12 mouse cellular contexts compared by ENCODE assay signal in genomic region chr16:51915034-51915928, GRCm38 (mm10).
DNase-seq lines count a peak whose midpoint lies in the region; ATAC-seq and TF ChIP-seq lines count a peak whose summit lies in the region.
"Had no signal": no experiment of that assay in that cellular context is flagged by ENCODE, and none has a peak within 500 bp of the region (broad histone marks: within the 10 kb centered on the region; RNA-seq: fewer than 3 reads in every experiment).

No protein-coding gene starts in this region.

- no peaks in the 10 kb centered on the region for H3K9me3 ChIP-seq in forebrain, embryonic 11.5 days (ENCODE audit: control insufficient read depth, low read length)
- H3K9me3 ChIP-seq in hindbrain, postnatal 0 days (ENCODE audit: low read length) = no peaks in the 10 kb centered on the region
- no peaks in the 10 kb centered on the region for H3K9me3 ChIP-seq in neural tube, embryonic 12.5 days

- ATAC-seq in forebrain, embryonic 11.5 days (replicated peaks; ENCODE audit: low FRiP score) = peak; percentile 63
- ATAC-seq in hindbrain, postnatal 0 days = peak; percentile 84
- peak; percentile 74 for ATAC-seq in neural tube, embryonic 12.5 days (ENCODE audit: low FRiP score, low read depth)

- peak; percentile 50 to 57 for DNase-seq in cerebellum, postnatal 10 days
- DNase-seq in cerebellum, adult 11-12 months = no peak
- DNase-seq in forebrain, embryonic 11.5 days (ENCODE audit: low spot score) = no peak
- peak; percentile 51 for DNase-seq in hindbrain, postnatal 0 days (ENCODE audit: low spot score)
- DNase-seq in c-Kit-positive CD71-positive TER-119-positive erythroid progenitor cells, embryonic 14.5 days (ENCODE audit: low spot score) = no peak
- no peak for DNase-seq in gastrocnemius, postnatal 36 days
- DNase-seq in gastrocnemius, postnatal 4 days (ENCODE audit: low spot score in 2 of 2) = no peak
- DNase-seq: adrenal gland, postnatal 36 days; cerebellum, adult 9-11 months; gastrocnemius, adult 2 months; lung, adult 2 months had no signal

- no peak overlapping the region for H3K4me2 ChIP-seq in forebrain, embryonic 11.5 days (ENCODE audit: low read depth, low read length, severe bottlenecking)
- no peak overlapping the region for H3K4me2 ChIP-seq in hindbrain, postnatal 0 days (ENCODE audit: low read depth, low read length)
- H3K4me2 ChIP-seq in neural tube, embryonic 12.5 days (replicated peaks) = no peak overlapping the region

- H3K4me1 ChIP-seq in forebrain, embryonic 11.5 days (replicated peaks; ENCODE audit: control insufficient read depth, insufficient read depth, low read length) = no peaks in the 10 kb centered on the region
- H3K4me1 ChIP-seq in hindbrain, postnatal 0 days (ENCODE audit: insufficient read depth, low read length) = no peaks in the 10 kb centered on the region
- H3K4me1 ChIP-seq in neural tube, embryonic 12.5 days = peaks cover 4% of the 10 kb centered on the region; the same call in 1 of the 2 replicates

- no peaks in the 10 kb centered on the region for H3K36me3 ChIP-seq in forebrain, embryonic 11.5 days (ENCODE audit: control insufficient read depth, insufficient read depth, low read length)
- H3K36me3 ChIP-seq in hindbrain, postnatal 0 days (ENCODE audit: insufficient read depth, low read length) = no peaks in the 10 kb centered on the region
- no peaks in the 10 kb centered on the region for H3K36me3 ChIP-seq in neural tube, embryonic 12.5 days

- intact Hi-C loops in gastrocnemius, postnatal 36 days (cut with DNase I) = no loop called here

- TF ChIP-seq CTCF in hindbrain, postnatal 0 days (IDR thresholded peaks at IDR 0.05; ENCODE audit: low read depth) = no peak

- no peaks in the 10 kb centered on the region for H3K27me3 ChIP-seq in forebrain, embryonic 11.5 days (ENCODE audit: control insufficient read depth, insufficient read depth, low read length)
- no peaks in the 10 kb centered on the region for H3K27me3 ChIP-seq in hindbrain, postnatal 0 days (ENCODE audit: insufficient read depth, low read length)
- H3K27me3 ChIP-seq in neural tube, embryonic 12.5 days (replicated peaks) = no peaks in the 10 kb centered on the region

- H3K27ac ChIP-seq in forebrain, embryonic 11.5 days (ENCODE audit: low read depth, low read length) = no peak overlapping the region
- H3K27ac ChIP-seq in hindbrain, postnatal 0 days = no peak overlapping the region
- H3K27ac ChIP-seq in neural tube, embryonic 12.5 days = no peak overlapping the region
- H3K27ac ChIP-seq: gastrocnemius, adult 2 months had no signal

- WGBS in forebrain, embryonic 11.5 days = 47% methylated on average over 17 of the region's 17 CpGs
- 41% methylated on average over 17 of the region's 17 CpGs for WGBS in hindbrain, postnatal 0 days
- WGBS in neural tube, embryonic 12.5 days = 59% methylated on average over 17 of the region's 17 CpGs

- no peak overlapping the region for H3K9ac ChIP-seq in forebrain, embryonic 11.5 days (ENCODE audit: low read length)
- no peak overlapping the region for H3K9ac ChIP-seq in hindbrain, postnatal 0 days (replicated peaks; ENCODE audit: low read length)
- no peak overlapping the region for H3K9ac ChIP-seq in neural tube, embryonic 12.5 days

- H3K4me3 ChIP-seq in forebrain, embryonic 11.5 days (ENCODE audit: low read depth, low read length) = no peak overlapping the region
- no peak overlapping the region for H3K4me3 ChIP-seq in hindbrain, postnatal 0 days (ENCODE audit: low read length)
- H3K4me3 ChIP-seq in neural tube, embryonic 12.5 days = no peak overlapping the region
- H3K4me3 ChIP-seq: gastrocnemius, adult 2 months had no signal

Comparison
In these comparisons a context has a peak if more than half of its experiments do, and no peak if none do; other contexts are left out.
1. DNase-seq: peak in cerebellum, postnatal 10 days (2 of 2) and hindbrain, postnatal 0 days (single experiment); none in cerebellum, adult 11-12 months (single experiment), forebrain, embryonic 11.5 days (single experiment), c-Kit-positive CD71-positive TER-119-positive erythroid progenitor cells, embryonic 14.5 days (single experiment), gastrocnemius, postnatal 36 days (0 of 2) and gastrocnemius, postnatal 4 days (0 of 2).
2. Peak in every context shown above with its lines, with median percentiles within 50 percentile points of each other: ATAC-seq.